In genomic region chr3:22115678-22116077, GRCm38 (mm10) we compare ENCODE assay signal across 22 mouse cellular contexts. TPM values are rescaled to one million over a fixed set of nuclear protein-coding genes. Genes with fewer than 3 reads are reported as not detected.
DNase-seq lines count a peak whose midpoint lies in the region; ATAC-seq and TF ChIP-seq lines count a peak whose summit lies in the region.
"Had no signal": no experiment of that assay in that cellular context is flagged by ENCODE, and none has a peak within 500 bp of the region (broad histone marks: within the 10 kb centered on the region; RNA-seq: fewer than 3 reads in every experiment).

No protein-coding gene starts in this region.

- H3K4me3 ChIP-seq in forebrain, postnatal 0 days (ENCODE audit: low read depth, low read length): no peak overlapping the region
- no peak overlapping the region for H3K4me3 ChIP-seq in forebrain, embryonic 12.5 days (replicated peaks)
- H3K4me3 ChIP-seq in intestine, embryonic 14.5 days (ENCODE audit: low read depth, low read length): no peak overlapping the region
- no peak overlapping the region for H3K4me3 ChIP-seq in intestine, embryonic 15.5 days (replicated peaks)
- no peak overlapping the region for H3K4me3 ChIP-seq in midbrain, embryonic 16.5 days (ENCODE audit: low read depth, low read length)
- H3K4me3 ChIP-seq in midbrain, embryonic 11.5 days (ENCODE audit: low read depth, low read length): no peak overlapping the region
- H3K4me3 ChIP-seq: heart, embryonic 15.5 days; kidney, embryonic 15.5 days; left cerebral cortex, adult 2 months; limb, embryonic 12.5 days; midbrain, embryonic 15.5 days; myocyte; neural tube, embryonic 12.5 days had no signal

- no peak for TF ChIP-seq CTCF in forebrain, postnatal 0 days (IDR thresholded peaks at IDR 0.05; ENCODE audit: low read depth)

- H3K9me3 ChIP-seq in forebrain, postnatal 0 days (ENCODE audit: low read length): no peaks in the 10 kb centered on the region
- peaks cover 4% of the 10 kb centered on the region; the same call in 1 of the 2 replicates for H3K9me3 ChIP-seq in forebrain, embryonic 12.5 days
- H3K9me3 ChIP-seq in intestine, embryonic 14.5 days (ENCODE audit: control insufficient read depth, low read length): no peaks in the 10 kb centered on the region
- H3K9me3 ChIP-seq in intestine, embryonic 15.5 days: no peaks in the 10 kb centered on the region
- 0 out of 2 replicates have a peak, but pooled peaks cover 2% of the 10 kb centered on the region for H3K9me3 ChIP-seq in midbrain, embryonic 16.5 days (replicated peaks; ENCODE audit: control insufficient read depth, low read length, poor library complexity, severe bottlenecking)
- H3K9me3 ChIP-seq in midbrain, embryonic 11.5 days (ENCODE audit: control insufficient read depth, low read length): peaks cover 6% of the 10 kb centered on the region; the same call in 1 of the 2 replicates
- H3K9me3 ChIP-seq: heart, embryonic 15.5 days; midbrain, embryonic 15.5 days had no signal

- H3K27ac ChIP-seq in forebrain, postnatal 0 days (ENCODE audit: low read depth, low read length): peak overlapping the region; percentile 46; the same call in 1 of the 2 replicates
- H3K27ac ChIP-seq in forebrain, embryonic 12.5 days: no peak overlapping the region
- H3K27ac ChIP-seq in intestine, embryonic 14.5 days (ENCODE audit: low read depth): no peak overlapping the region
- no peak overlapping the region for H3K27ac ChIP-seq in intestine, embryonic 15.5 days
- no peak overlapping the region for H3K27ac ChIP-seq in midbrain, embryonic 16.5 days (ENCODE audit: low read length)
- no peak overlapping the region for H3K27ac ChIP-seq in midbrain, embryonic 11.5 days (ENCODE audit: low read depth, low read length)
- H3K27ac ChIP-seq: heart, embryonic 15.5 days; hindbrain, embryonic 14.5 days; kidney, embryonic 15.5 days; left cerebral cortex, adult 2 months; limb, embryonic 12.5 days; midbrain, embryonic 15.5 days; neural tube, embryonic 12.5 days had no signal

- 59% methylated on average over 3 of the region's 3 CpGs for WGBS in forebrain, postnatal 0 days
- 76% methylated on average over 3 of the region's 3 CpGs for WGBS in forebrain, embryonic 12.5 days
- WGBS in intestine, embryonic 14.5 days: 89% methylated on average over 3 of the region's 3 CpGs
- WGBS in intestine, embryonic 15.5 days: 83% methylated on average over 3 of the region's 3 CpGs
- WGBS in midbrain, embryonic 16.5 days: 84% methylated on average over 3 of the region's 3 CpGs
- 88% methylated on average over 3 of the region's 3 CpGs for WGBS in midbrain, embryonic 11.5 days

- H3K9ac ChIP-seq in forebrain, postnatal 0 days: no peak overlapping the region
- no peak overlapping the region for H3K9ac ChIP-seq in forebrain, embryonic 12.5 days
- H3K9ac ChIP-seq in intestine, embryonic 14.5 days (ENCODE audit: low read length): no peak overlapping the region
- no peak overlapping the region for H3K9ac ChIP-seq in intestine, embryonic 15.5 days
- no peak overlapping the region for H3K9ac ChIP-seq in midbrain, embryonic 16.5 days (ENCODE audit: low read depth, low read length)
- no peak overlapping the region for H3K9ac ChIP-seq in midbrain, embryonic 11.5 days (ENCODE audit: low read length)
- H3K9ac ChIP-seq: heart, embryonic 15.5 days; hindbrain, embryonic 14.5 days; kidney, embryonic 15.5 days; limb, embryonic 12.5 days; midbrain, embryonic 15.5 days; neural tube, embryonic 12.5 days had no signal

- H3K27me3 ChIP-seq in forebrain, postnatal 0 days (ENCODE audit: insufficient read depth, low read length): no peaks in the 10 kb centered on the region
- no peaks in the 10 kb centered on the region for H3K27me3 ChIP-seq in forebrain, embryonic 12.5 days
- no peaks in the 10 kb centered on the region for H3K27me3 ChIP-seq in intestine, embryonic 14.5 days (replicated peaks; ENCODE audit: control insufficient read depth, insufficient read depth, low read length)
- no peaks in the 10 kb centered on the region for H3K27me3 ChIP-seq in intestine, embryonic 15.5 days (replicated peaks)
- no peaks in the 10 kb centered on the region for H3K27me3 ChIP-seq in midbrain, embryonic 16.5 days (ENCODE audit: control insufficient read depth, insufficient read depth, low read depth, low read length)
- H3K27me3 ChIP-seq in midbrain, embryonic 11.5 days (ENCODE audit: control insufficient read depth, insufficient read depth, low read length): no peaks in the 10 kb centered on the region
- H3K27me3 ChIP-seq: heart, embryonic 15.5 days; kidney, embryonic 15.5 days; limb, embryonic 12.5 days; midbrain, embryonic 15.5 days; neural tube, embryonic 12.5 days had no signal

- H3K36me3 ChIP-seq in forebrain, postnatal 0 days (ENCODE audit: insufficient read depth): no peaks in the 10 kb centered on the region
- H3K36me3 ChIP-seq in forebrain, embryonic 12.5 days (replicated peaks): no peaks in the 10 kb centered on the region
- H3K36me3 ChIP-seq in intestine, embryonic 14.5 days (ENCODE audit: control insufficient read depth, insufficient read depth, low read length): no peaks in the 10 kb centered on the region
- H3K36me3 ChIP-seq in intestine, embryonic 15.5 days: no peaks in the 10 kb centered on the region
- no peaks in the 10 kb centered on the region for H3K36me3 ChIP-seq in midbrain, embryonic 16.5 days (ENCODE audit: control insufficient read depth, insufficient read depth, low read length)
- no peaks in the 10 kb centered on the region for H3K36me3 ChIP-seq in midbrain, embryonic 11.5 days (ENCODE audit: control insufficient read depth, insufficient read depth, low read length)
- H3K36me3 ChIP-seq: heart, embryonic 15.5 days; kidney, embryonic 15.5 days; limb, embryonic 12.5 days; midbrain, embryonic 15.5 days; neural tube, embryonic 12.5 days had no signal

- peak; percentile 61; the same call in 1 of the 2 replicates for ATAC-seq in forebrain, postnatal 0 days
- no peak for ATAC-seq in forebrain, embryonic 12.5 days (ENCODE audit: low FRiP score)
- ATAC-seq in intestine, embryonic 14.5 days (replicated peaks; ENCODE audit: low FRiP score, low TSS enrichment, low read depth): no peak
- no peak; the same call in 1 of the 2 replicates for ATAC-seq in intestine, embryonic 15.5 days
- peak; percentile 36; the same call in 1 of the 2 replicates for ATAC-seq in midbrain, embryonic 16.5 days
- no peak for ATAC-seq in midbrain, embryonic 11.5 days (ENCODE audit: low FRiP score)

- no peak for DNase-seq in forebrain, postnatal 0 days
- peak; percentile 13 for DNase-seq in intestine, embryonic 14.5 days (ENCODE audit: low spot score)
- no peak for DNase-seq in midbrain, embryonic 11.5 days (ENCODE audit: low spot score, missing footprints)
- DNase-seq in kidney, adult 9 months: no peak
- DNase-seq: adrenal gland, postnatal 14 days; cerebellum, adult 11 months; cerebellum, adult 9-10 months; cerebellum, postnatal 36 days; gastrocnemius, postnatal 10 days; kidney, adult 11 months; right cerebral cortex, postnatal 14 days had no signal

- H3K4me1 ChIP-seq in forebrain, postnatal 0 days (ENCODE audit: insufficient read depth): no peaks in the 10 kb centered on the region; the same call in 1 of the 2 replicates
- H3K4me1 ChIP-seq in forebrain, embryonic 12.5 days: peaks cover 12% of the 10 kb centered on the region
- peaks cover 6% of the 10 kb centered on the region for H3K4me1 ChIP-seq in intestine, embryonic 14.5 days (replicated peaks; ENCODE audit: control insufficient read depth, insufficient read depth, low read length)
- 0 out of 2 replicates have a peak, but pooled peaks cover 3% of the 10 kb centered on the region for H3K4me1 ChIP-seq in intestine, embryonic 15.5 days (replicated peaks)
- H3K4me1 ChIP-seq in midbrain, embryonic 16.5 days (ENCODE audit: control insufficient read depth, insufficient read depth, low read length): peaks cover 10% of the 10 kb centered on the region
- H3K4me1 ChIP-seq in midbrain, embryonic 11.5 days (ENCODE audit: control insufficient read depth, insufficient read depth, low read length): no peaks in the 10 kb centered on the region

- H3K4me2 ChIP-seq in forebrain, postnatal 0 days (ENCODE audit: low read depth): no peak overlapping the region
- no peak overlapping the region for H3K4me2 ChIP-seq in forebrain, embryonic 12.5 days
- no peak overlapping the region for H3K4me2 ChIP-seq in intestine, embryonic 14.5 days (ENCODE audit: low read length)
- no peak overlapping the region for H3K4me2 ChIP-seq in intestine, embryonic 15.5 days (replicated peaks)
- H3K4me2 ChIP-seq in midbrain, embryonic 16.5 days (ENCODE audit: low read length): no peak overlapping the region
- no peak overlapping the region for H3K4me2 ChIP-seq in midbrain, embryonic 11.5 days
- H3K4me2 ChIP-seq: heart, embryonic 15.5 days; hindbrain, embryonic 14.5 days; kidney, embryonic 15.5 days; limb, embryonic 12.5 days; midbrain, embryonic 15.5 days; neural tube, embryonic 12.5 days had no signal

RNA-seq across cellular contexts. Expression of gene Tbl1xr1, which starts 39.2 kb away (rescaled TPM):
- 35.3 and 44.9 TPM in 2 replicates for total RNA-seq in forebrain, postnatal 0 days (2014; rRNA removed)
- polyA plus RNA-seq in forebrain, postnatal 0 days (2015; fragmentation: Nextera tagmentation; extraction: Ambion mirVana): 5.2 and 7.5 TPM in 2 replicates
- polyA plus RNA-seq in forebrain, embryonic 12.5 days (2016; fragmentation: Nextera tagmentation; extraction: Ambion mirVana): 33.8 and 36.2 TPM in 2 replicates
- 22.3 and 23.9 TPM in 2 replicates for polyA plus RNA-seq in intestine, embryonic 14.5 days (2014; fragmentation: Nextera tagmentation; extraction: Ambion mirVana)
- polyA plus RNA-seq in intestine, embryonic 15.5 days (2015; fragmentation: Nextera tagmentation; extraction: Ambion mirVana): 12.9 and 13.5 TPM in 2 replicates
- polyA plus RNA-seq in midbrain, embryonic 16.5 days (2015; fragmentation: Nextera tagmentation; extraction: Ambion mirVana): 15.1 and 17.4 TPM in 2 replicates
- polyA plus RNA-seq in midbrain, embryonic 11.5 days (2014; fragmentation: Nextera tagmentation; extraction: Ambion mirVana): 24.2 and 29.2 TPM in 2 replicates

Comparison
In these comparisons a context has a peak if more than half of its experiments do, and no peak if none do; other contexts are left out.
1. ATAC-seq: peak in forebrain, postnatal 0 days (single experiment) and midbrain, embryonic 16.5 days (single experiment); none in forebrain, embryonic 12.5 days (single experiment), intestine, embryonic 14.5 days (single experiment), intestine, embryonic 15.5 days (single experiment) and midbrain, embryonic 11.5 days (single experiment).